Mouse (Mus musculus) mouse embryonic stem cell (cell line): Measurements from ENCODE around the gene Tbr1.

ENCODE experiments used
- in situ Hi-C, 2 experiments: fragments of 300-500 bp; cut with MboI; formaldehyde crosslinking; loops; 1 replicate in 1 of 2; 3 replicates in 1 of 2; pipeline ENCODE4 v1.14.3; 2019 to 2020; ENCODE audit warnings: low sequenced_read_pairs in 2 of 2, low pct_unique_long_range_greater_than_20kb in 1 of 2, mixed read lengths in 1 of 2; ENCODE audit not compliant: unreplicated experiment in 1 of 2

The Tbr1 gene

GRCm38 (mm10) chr2:61810751-61811150 is 8.0 kb downstream of the Tbr1 start:
- in situ Hi-C loops: no loop called here

DNA sequence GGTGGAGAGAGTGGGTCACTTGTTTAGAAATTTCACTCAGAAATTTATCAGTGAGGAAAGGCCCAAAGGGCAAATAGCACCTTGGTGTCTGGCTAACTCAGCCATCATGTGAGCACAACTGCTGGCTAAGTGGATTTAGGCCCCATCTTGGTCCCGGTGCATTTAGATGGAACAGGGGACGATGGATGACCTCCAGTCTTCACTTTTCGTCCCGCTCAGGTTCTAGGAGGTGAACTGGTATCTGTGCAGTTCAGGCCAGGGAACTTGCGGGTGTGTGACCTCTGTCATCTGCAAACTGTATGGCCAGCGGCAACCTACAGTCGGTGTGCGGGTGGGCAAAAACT is 8.4 kb downstream of the Tbr1 start:
- in situ Hi-C loops: no loop called here

DNA sequence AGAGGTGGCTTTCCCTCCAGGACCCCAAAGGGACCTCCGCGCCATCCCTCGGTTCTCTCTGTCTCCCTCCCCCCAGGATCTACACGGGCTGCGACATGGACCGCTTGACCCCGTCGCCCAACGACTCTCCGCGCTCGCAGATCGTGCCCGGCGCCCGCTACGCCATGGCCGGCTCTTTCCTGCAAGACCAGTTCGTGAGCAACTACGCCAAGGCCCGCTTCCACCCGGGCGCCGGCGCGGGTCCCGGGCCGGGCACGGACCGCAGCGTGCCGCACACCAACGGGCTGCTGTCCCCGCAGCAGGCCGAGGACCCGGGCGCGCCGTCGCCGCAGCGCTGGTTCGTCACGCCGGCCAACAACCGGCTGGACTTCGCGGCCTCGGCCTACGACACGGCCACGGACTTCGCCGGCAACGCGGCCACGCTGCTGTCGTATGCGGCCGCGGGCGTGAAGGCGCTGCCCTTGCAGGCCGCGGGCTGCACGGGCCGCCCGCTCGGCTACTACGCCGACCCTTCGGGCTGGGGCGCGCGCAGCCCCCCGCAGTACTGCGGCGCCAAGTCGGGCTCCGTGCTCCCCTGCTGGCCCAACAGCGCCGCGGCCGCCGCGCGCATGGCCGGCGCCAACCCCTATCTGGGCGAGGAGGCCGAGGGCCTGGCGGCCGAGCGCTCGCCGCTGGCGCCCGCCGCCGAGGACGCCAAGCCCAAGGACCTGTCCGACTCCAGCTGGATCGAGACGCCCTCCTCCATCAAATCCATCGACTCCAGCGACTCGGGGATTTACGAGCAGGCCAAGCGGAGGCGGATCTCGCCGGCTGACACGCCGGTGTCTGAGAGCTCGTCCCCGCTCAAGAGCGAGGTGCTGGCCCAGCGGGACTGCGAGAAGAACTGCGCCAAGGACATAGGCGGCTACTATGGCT is 9.0 kb downstream of the Tbr1 start:
- in situ Hi-C loops: no loop called here

DNA sequence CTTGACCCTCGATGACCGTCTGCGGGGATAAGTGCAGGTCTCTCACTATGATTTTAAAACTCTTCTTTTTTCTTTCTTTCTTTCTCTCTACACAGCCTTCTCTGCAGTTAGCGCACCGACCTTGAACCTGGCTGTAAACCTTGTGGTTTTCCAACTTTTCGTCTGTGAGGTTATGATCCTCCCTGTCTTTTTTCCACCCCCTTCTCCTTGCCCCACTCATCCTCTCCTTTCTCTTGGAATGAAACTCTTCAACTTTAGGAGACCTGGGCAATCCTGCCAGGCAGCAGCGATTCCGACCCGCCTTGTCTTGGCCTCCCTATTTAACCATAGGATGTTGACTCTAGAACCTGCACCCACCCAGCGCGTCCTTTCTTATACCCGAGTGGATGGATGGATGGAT is 9.8 kb downstream of the Tbr1 start:
- in situ Hi-C loops: no loop called here

- in situ Hi-C loops: no loop called here
Measured at GRCm38 (mm10) chr2:61813106-61813505, 10.4 kb downstream of the Tbr1 start.

- in situ Hi-C loops: no loop called here
Measured at GRCm38 (mm10) chr2:61813521-61813920, 10.8 kb downstream of the Tbr1 start.

- in situ Hi-C loops: no loop called here
Measured at GRCm38 (mm10) chr2:61814548-61815473, 12.1 kb downstream of the Tbr1 start.

DNA sequence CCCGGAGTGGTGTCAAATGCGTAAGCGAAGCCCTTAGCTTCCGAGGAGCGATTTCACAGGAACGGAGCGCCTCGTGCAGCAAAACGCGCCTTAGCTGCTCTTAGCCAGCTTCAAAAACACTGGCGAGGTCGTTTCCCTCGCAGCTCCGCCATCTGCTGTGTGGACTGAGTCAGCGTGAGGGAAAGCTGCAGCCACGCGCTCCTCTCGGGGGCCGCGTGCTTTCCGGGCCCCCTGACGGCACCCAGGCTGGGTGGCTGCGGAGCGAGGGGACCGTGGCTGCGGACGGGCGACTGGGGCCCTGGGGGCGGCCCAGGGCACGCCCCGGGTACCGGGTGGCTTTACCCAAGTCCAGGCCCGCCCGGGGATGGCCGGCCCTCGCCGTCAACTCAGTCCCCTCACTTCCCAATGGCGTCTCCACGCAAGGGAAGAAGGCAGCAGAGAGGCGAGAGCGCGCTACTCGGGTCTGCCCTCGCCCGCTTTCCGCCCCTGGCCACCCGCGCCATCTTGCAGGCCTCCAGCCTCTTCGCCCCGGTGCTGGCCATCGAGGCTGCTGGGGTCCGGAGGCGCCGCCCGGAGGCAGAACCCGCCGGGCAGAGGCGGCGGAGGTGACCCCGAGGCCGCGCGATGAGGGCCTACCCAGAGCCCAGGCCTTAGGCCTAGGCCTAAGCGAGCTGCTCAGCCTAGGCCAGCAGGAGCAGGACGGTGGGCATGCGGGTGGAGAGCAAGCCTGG is 13.0 kb downstream of the Tbr1 start:
- in situ Hi-C loops: no loop called here

DNA sequence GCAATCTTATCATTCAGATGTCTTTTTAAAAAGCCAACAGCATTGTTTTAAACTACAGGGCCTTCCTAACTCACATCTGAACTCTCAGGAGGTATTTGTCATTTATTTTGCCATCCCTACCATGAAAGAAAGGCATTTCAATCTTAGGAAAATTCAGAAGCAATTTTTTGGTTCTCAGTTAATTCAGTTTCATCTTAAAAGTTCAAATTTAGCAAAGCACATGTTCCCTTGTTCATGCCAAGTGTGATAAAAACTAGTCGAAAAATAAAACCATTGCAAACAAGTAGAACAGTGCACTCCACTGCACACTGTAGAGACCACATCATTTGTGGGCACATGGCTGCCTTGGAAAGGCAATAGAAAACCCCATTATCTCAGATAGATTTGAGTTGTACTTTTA is 15.5 kb downstream of the Tbr1 start:
- in situ Hi-C loops: no loop called here

DNA sequence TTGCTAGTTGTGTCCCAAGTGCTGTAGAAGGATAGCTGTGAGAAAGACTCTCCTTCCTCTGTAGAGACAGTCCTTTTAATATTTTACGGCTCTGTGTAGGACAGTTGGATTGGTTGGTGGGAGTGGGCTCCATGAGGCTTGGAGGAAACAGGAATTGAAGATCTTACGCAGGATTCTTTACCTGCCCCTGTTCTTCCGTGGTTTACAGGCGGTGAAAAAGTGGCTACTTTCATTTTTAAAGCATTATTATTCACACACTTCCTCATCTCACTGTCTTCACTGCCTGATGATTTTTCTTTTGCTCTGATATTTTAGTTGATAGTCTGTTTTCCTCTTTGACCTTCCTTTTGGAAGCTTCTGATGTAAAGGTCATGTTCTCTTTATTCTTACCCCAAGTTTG is 17.5 kb downstream of the Tbr1 start:
- in situ Hi-C loops: no loop called here

DNA sequence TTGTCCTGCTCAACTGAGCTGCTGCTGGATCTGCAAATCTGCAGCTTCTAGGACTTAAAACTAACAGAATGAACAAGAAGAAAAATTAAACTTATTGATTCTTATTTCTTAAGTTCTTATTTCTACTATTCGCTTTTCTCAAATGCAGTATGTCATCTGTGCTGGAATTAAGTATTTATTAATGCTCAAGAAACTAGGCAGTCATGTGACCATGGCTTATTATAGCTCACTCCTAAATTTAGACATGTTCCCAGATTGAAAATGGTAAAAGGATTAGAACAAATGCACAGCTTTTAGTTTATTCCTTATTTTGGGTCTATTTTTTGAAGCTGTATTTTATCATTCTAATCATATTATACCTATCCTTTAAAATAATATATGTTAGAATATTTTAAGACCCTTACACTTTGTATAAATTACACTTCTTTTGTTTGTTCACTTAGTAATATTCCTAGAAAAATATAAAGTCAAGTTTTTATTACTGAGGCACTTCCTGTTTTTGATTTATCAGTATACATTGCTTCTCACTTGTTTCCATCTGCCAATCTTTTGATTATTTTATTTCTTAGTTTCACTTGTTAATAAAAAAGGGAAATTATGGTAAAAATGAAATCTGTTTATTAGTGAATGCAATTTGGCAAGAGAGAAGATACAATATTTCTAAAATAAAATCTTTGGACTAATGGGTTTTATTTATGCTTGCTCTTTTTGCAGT is 20.9 kb downstream of the Tbr1 start:
- in situ Hi-C loops: no loop called here

GRCm38 (mm10) chr2:61837243-61837806 is 34.6 kb downstream of the Tbr1 start:
- in situ Hi-C loops: no loop called here
